Mouse (Mus musculus): ENCODE results near the gene Pigl. TPM values are rescaled to one million over a fixed set of nuclear protein-coding genes. Genes with fewer than 3 reads are reported as not detected.
"Not testable (repeated sequence)": the region's sequence is repeated elsewhere in the genome, so short reads cannot be mapped to it uniquely, and the experiment has no call there.

Pigl gene
- polyA plus RNA-seq, 2 experiments: 3.5 to 4.1 TPM

- TF ChIP-seq CTCF (IDR thresholded peaks at IDR 0.05; ENCODE audit: low read depth) (no peak), EP300 (IDR thresholded peaks at IDR 0.05; ENCODE audit: low read depth) (0 out of 2 replicates have a peak, but pooled peaks have one; percentile 17)
- no peak overlapping the region; the same call in 1 of the 2 replicates for H3K9ac ChIP-seq (replicated peaks)
- no peaks in the 10 kb centered on the region for H3K27me3 ChIP-seq (ENCODE audit: control insufficient read depth, insufficient read depth, low read length)
- H3K4me1 ChIP-seq (replicated peaks; ENCODE audit: control insufficient read depth in 2 of 2, insufficient read depth in 2 of 2, low read length in 1 of 2): peaks cover 37 to 50% of the 10 kb centered on the region in 2 experiments
- ATAC-seq (ENCODE audit: insufficient read depth) (peak; percentile 60; the same call in 1 of the 2 replicates), DNase-seq (ENCODE audit: low read depth in 3 of 3, low spot score in 3 of 3) (no peak)
- peak overlapping the region; percentile 76 for H3K27ac ChIP-seq
- H3K9me3 ChIP-seq (ENCODE audit: control insufficient read depth, low read length): no peaks in the 10 kb centered on the region
- H3K4me3 ChIP-seq (ENCODE audit: insufficient read depth in 1 of 2, low read depth in 2 of 2, low read length in 2 of 2): no peak overlapping the region
- WGBS (ENCODE audit: insufficient replicate concordance): 15% methylated on average over 3 of the region's 3 CpGs
- H3K4me2 ChIP-seq (ENCODE audit: low read depth): peak overlapping the region; percentile 51
- no peaks in the 10 kb centered on the region for H3K36me3 ChIP-seq (replicated peaks; ENCODE audit: control insufficient read depth, insufficient read depth, low read depth)
These were observed 7.6 kb downstream of the Pigl start for GRCm38 (mm10) chr11:62465849-62466248.

- Histone ChIP-seq H3K4me1 (replicated peaks; ENCODE audit: control insufficient read depth in 2 of 2, insufficient read depth in 2 of 2, low read length in 1 of 2) (peaks cover 37 to 50% of the 10 kb centered on the region in 2 experiments), H3K27ac (peak overlapping the region; percentile 76), H3K9me3 (ENCODE audit: control insufficient read depth, low read length) (no peaks in the 10 kb centered on the region), H3K4me3 (ENCODE audit: insufficient read depth in 1 of 2, low read depth in 2 of 2, low read length in 2 of 2) (no peak overlapping the region), H3K9ac (replicated peaks) (peak overlapping the region; percentile 40), H3K27me3 (ENCODE audit: control insufficient read depth, insufficient read depth, low read length) (no peaks in the 10 kb centered on the region), H3K4me2 (ENCODE audit: low read depth) (peak overlapping the region; percentile 31), H3K36me3 (replicated peaks; ENCODE audit: control insufficient read depth, insufficient read depth, low read depth) (no peaks in the 10 kb centered on the region)
- DNase-seq (ENCODE audit: low read depth in 3 of 3, low spot score in 3 of 3) (peak; percentile 52 to 60 (median 53)), ATAC-seq (ENCODE audit: insufficient read depth) (peak; percentile 77)
- WGBS (ENCODE audit: insufficient replicate concordance): 14% methylated on average over 3 of the region's 3 CpGs
- TF ChIP-seq EP300 (IDR thresholded peaks at IDR 0.05; ENCODE audit: low read depth) (0 out of 2 replicates have a peak, but pooled peaks have one; percentile 23), CTCF (IDR thresholded peaks at IDR 0.05; ENCODE audit: low read depth) (no peak)
These were observed 8.3 kb downstream of the Pigl start for GRCm38 (mm10) chr11:62466546-62466945.

GRCm38 (mm10) chr11:62467289-62467688 is 9.0 kb downstream of the Pigl start:
- H3K9me3 ChIP-seq (ENCODE audit: control insufficient read depth, low read length); H3K36me3 ChIP-seq (replicated peaks; ENCODE audit: control insufficient read depth, insufficient read depth, low read depth); DNase-seq (ENCODE audit: low read depth in 3 of 3, low spot score in 3 of 3); ATAC-seq (ENCODE audit: insufficient read depth); H3K4me3 ChIP-seq (ENCODE audit: insufficient read depth in 1 of 2, low read depth in 2 of 2, low read length in 2 of 2); H3K4me2 ChIP-seq (ENCODE audit: low read depth); H3K9ac ChIP-seq (replicated peaks); H3K27me3 ChIP-seq (ENCODE audit: control insufficient read depth, insufficient read depth, low read length): not testable (repeated sequence)
- H3K27ac ChIP-seq: peak overlapping the region; percentile 76
- peaks cover 37 to 50% of the 10 kb centered on the region in 2 experiments for H3K4me1 ChIP-seq (replicated peaks; ENCODE audit: control insufficient read depth in 2 of 2, insufficient read depth in 2 of 2, low read length in 1 of 2)

- ATAC-seq (ENCODE audit: insufficient read depth) (no peak), DNase-seq (ENCODE audit: low read depth in 3 of 3, low spot score in 3 of 3) (no peak)
- no peak for TF ChIP-seq EP300 (IDR thresholded peaks at IDR 0.05; ENCODE audit: low read depth)
- TF ChIP-seq CTCF (IDR thresholded peaks at IDR 0.05; ENCODE audit: low read depth): no peak
- Histone ChIP-seq H3K4me3 (ENCODE audit: insufficient read depth in 1 of 2, low read depth in 2 of 2, low read length in 2 of 2) (no peak overlapping the region), H3K4me1 (replicated peaks; ENCODE audit: control insufficient read depth in 2 of 2, insufficient read depth in 2 of 2, low read length in 1 of 2) (peaks cover 16 to 28% of the 10 kb centered on the region in 2 experiments), H3K9ac (replicated peaks) (no peak overlapping the region), H3K27ac (no peak overlapping the region), H3K36me3 (replicated peaks; ENCODE audit: control insufficient read depth, insufficient read depth, low read depth) (no peaks in the 10 kb centered on the region), H3K4me2 (ENCODE audit: low read depth) (no peak overlapping the region), H3K27me3 (ENCODE audit: control insufficient read depth, insufficient read depth, low read length) (no peaks in the 10 kb centered on the region), H3K9me3 (ENCODE audit: control insufficient read depth, low read length) (no peaks in the 10 kb centered on the region)
- whole genome bisulfite sequencing (ENCODE audit: insufficient replicate concordance): 77% methylated on average over 6 of the region's 6 CpGs
These were observed 12.2 kb downstream of the Pigl start for GRCm38 (mm10) chr11:62470451-62470850.

- Histone ChIP-seq H3K4me1 (replicated peaks; ENCODE audit: control insufficient read depth in 2 of 2, insufficient read depth in 2 of 2, low read length in 1 of 2) (peaks cover 0 to under 1% of the 10 kb centered on the region in 2 experiments; a peak in 2 of 4 replicates), H3K27ac (no peak overlapping the region), H3K27me3 (ENCODE audit: control insufficient read depth, insufficient read depth, low read length) (no peaks in the 10 kb centered on the region), H3K4me2 (ENCODE audit: low read depth) (no peak overlapping the region), H3K9me3 (ENCODE audit: control insufficient read depth, low read length) (no peaks in the 10 kb centered on the region), H3K9ac (replicated peaks) (no peak overlapping the region), H3K4me3 (ENCODE audit: insufficient read depth in 1 of 2, low read depth in 2 of 2, low read length in 2 of 2) (no peak overlapping the region), H3K36me3 (replicated peaks; ENCODE audit: control insufficient read depth, insufficient read depth, low read depth) (no peaks in the 10 kb centered on the region)
- TF ChIP-seq CTCF (IDR thresholded peaks at IDR 0.05; ENCODE audit: low read depth): no peak
- TF ChIP-seq EP300 (IDR thresholded peaks at IDR 0.05; ENCODE audit: low read depth): no peak
- no peak for DNase-seq (ENCODE audit: low read depth in 3 of 3, low spot score in 3 of 3)
- WGBS (ENCODE audit: insufficient replicate concordance): 80% methylated on average over 5 of the region's 5 CpGs
- no peak for ATAC-seq (ENCODE audit: insufficient read depth)
These were observed 15.3 kb downstream of the Pigl start for GRCm38 (mm10) chr11:62473516-62473915.

All from liver, embryonic 14.5 days (tissue).